Mouse (Mus musculus) gastrocnemius, postnatal 36 days (tissue): ENCODE results near the gene Ccnj. TPM values are rescaled to one million over a fixed set of nuclear protein-coding genes. Genes with fewer than 3 reads are reported as not detected.

Experiments
- DNase-seq, 2 experiments: peaks; one replicate each; pipeline ENCODE4 v3.0.0; 2022
- intact Hi-C: fragments of 180-260 bp; cut with DNase I; formaldehyde crosslinking; loops from one replicate; pipeline ENCODE4 v1.15.1; 2025
- long read RNA-seq, 2 experiments: library from polyadenylated mRNA; stranded (forward); transcript quantifications; one replicate each; pipeline ENCODE4 v2.0.0; 2021
- total RNA-seq, 2 experiments: library from RNA; stranded (reverse); gene quantifications; 2 replicates each; pipeline ENCODE4 v1.2.3; 2021

Gene Ccnj
- 1 to 10 TPM; 2.4 to 3.3 TPM for total RNA-seq
- long read RNA-seq, experiment 1, partial matches to known transcripts, result 0 of 1 reads
- long read RNA-seq, experiment 1, other reads (novel, unspliced or antisense), result 1 of 1 reads
- long read RNA-seq, experiment 2, partial matches to known transcripts, result 4 of 4 reads
- long read RNA-seq, experiment 2, other reads (novel, unspliced or antisense), result 0 of 4 reads

GRCm38 (mm10) chr19:40830703-40831415, at the start of gene Ccnj:
Ccnj (plus strand) TSS chr19:40831279.
- intact Hi-C loops, result no loop called here
- peak; percentile 86 to 92 for DNase-seq

DNA sequence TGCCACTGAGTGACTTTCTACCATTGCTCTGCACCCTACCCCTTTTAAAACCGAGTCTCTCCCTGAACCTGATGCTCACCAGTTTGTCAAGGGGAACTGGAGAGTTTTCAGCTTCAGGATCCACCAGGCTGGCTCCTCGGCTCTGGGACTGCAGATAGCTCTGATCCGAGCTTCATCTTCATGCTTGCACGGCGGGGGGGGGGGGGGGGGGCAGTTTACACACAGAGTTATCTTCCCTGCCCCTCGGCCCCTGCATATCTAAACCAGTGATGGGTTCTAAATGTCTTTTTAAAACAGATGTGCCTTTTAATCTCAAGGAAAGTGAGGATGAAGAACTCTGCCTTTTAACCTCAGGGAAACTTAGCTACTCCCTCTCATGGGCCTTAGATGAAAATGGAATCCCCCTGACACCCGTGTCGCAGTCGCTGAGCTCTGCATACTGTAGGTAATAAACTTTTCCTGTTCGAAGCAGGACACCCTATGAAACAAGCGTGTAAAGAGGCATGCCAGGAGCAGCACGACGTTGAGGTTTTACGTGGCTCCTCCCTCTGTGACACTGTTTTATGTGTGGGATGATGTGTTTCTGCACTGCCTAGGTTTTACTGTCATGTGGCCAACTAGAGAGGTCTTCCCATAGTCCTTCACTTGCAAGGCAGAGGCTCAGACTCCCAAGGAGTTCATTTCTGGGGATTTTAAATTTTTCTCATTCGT, 42.9 kb upstream of the Ccnj start:
- DNase-seq, result no peak
- intact Hi-C loops, result no loop called here

DNA sequence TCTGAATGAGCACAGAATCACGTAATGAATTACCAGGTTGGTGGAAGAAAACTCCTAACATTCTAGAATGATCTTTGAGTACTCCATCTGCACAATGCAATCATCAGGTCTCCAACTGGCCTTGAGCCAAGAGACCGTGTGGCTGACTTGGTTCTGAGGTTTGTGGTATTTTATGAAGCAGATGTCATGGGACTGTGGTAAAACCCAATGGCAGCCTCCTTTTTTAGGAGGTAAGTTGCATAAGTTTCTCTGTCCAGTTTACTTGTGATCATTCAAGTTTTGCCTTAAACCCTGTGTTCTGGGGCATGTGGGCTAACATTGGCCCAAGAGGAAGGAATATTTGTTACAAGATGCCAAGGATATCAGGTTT, 42.4 kb upstream of the Ccnj start:
- intact Hi-C loops, result no loop called here
- no peak for DNase-seq

DNA sequence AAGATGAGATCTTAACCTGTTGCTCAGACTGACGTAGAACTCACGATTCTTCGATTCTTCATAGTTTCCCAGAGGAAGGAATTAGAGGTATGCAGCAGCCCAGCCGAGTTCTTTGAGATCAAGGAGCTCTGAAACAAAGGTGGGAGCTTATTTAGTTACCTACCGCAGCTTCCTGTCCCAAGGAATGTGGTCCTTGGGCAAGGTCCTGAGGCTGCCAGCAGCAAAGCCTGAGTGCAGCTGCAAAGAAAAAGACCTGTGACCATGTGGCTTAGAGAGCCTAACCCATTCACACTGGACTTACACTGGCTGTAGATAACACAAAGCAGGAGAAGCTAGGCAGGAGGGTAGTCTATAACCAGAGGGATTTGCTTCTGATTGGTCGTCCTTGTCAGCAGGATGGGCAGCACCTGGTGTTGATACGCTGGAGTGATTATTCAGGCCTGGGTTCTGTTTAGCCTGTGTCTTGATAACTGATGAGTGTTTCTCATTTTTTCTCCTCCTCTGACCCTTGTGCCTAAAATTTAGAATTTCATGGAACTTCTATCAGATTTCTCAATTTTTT, 25.8 kb upstream of the Ccnj start:
- intact Hi-C loops, result no loop called here
- no peak for DNase-seq

DNA sequence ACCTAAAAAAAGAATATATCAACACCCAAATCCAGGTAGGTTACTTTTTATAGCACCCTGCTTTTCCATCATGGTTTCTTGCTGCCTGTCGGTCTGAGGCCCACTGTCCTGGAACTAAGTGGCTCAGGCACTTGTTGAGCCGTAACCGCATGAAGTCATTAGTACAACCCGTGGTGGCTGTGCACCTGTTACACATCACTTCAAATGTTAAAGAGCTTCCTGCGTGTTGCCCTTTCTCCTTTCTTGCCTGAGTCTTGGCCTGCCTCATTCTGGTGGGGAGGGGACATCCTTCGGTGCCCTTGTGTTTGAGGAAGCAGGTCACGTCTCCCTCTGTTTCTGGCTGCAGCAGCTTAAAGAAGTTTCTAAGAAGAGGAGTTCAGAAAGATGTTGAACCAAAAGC, 21.2 kb upstream of the Ccnj start:
- DNase-seq, result no peak
- intact Hi-C loops, result no loop called here

- no peak for DNase-seq
- intact Hi-C loops, result no loop called here
These were observed 19.2 kb upstream of the Ccnj start for GRCm38 (mm10) chr19:40811840-40812239.

GRCm38 (mm10) chr19:40812778-40813177, 18.3 kb upstream of the Ccnj start:
- intact Hi-C loops, result no loop called here

GRCm38 (mm10) chr19:40813385-40813784, 17.7 kb upstream of the Ccnj start:
- no peak for DNase-seq
- intact Hi-C loops, result no loop called here

More at GRCm38 (mm10) chr19:40812778-40813177, 18.3 kb upstream of the Ccnj start:
- no peak for DNase-seq

GRCm38 (mm10) chr19:40815645-40816183, 15.4 kb upstream of the Ccnj start:
- no peak for DNase-seq
- intact Hi-C loops, result no loop called here

GRCm38 (mm10) chr19:40817901-40818532, 13.1 kb upstream of the Ccnj start:
- no peak for DNase-seq
- intact Hi-C loops, result no loop called here

- DNase-seq, result no peak
- intact Hi-C loops, result no loop called here
These were observed 12.3 kb upstream of the Ccnj start for GRCm38 (mm10) chr19:40818764-40819163.

GRCm38 (mm10) chr19:40821306-40821825, 9.7 kb upstream of the Ccnj start:
- no peak for DNase-seq
- intact Hi-C loops, result no loop called here

DNA sequence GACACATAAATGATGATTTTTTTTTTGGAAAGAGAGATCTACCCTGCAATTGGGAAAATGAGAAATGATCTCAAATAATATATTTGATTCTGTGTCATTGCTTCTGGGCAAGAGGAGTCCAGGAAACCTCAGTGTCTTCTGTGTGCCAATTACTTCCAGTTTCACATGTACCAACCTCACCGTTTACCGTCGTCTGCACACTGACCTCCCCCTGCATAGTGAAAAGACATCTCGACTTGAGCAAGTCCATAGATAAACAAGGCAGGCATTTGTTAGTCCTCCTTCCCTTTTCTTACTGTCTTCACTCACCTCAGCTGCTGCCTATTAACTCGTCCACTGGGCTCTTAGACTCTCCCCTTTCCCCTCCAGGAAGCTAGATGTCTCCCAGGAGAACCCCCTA, 5.4 kb upstream of the Ccnj start:
- DNase-seq, result no peak
- intact Hi-C loops, result no loop called here

DNA sequence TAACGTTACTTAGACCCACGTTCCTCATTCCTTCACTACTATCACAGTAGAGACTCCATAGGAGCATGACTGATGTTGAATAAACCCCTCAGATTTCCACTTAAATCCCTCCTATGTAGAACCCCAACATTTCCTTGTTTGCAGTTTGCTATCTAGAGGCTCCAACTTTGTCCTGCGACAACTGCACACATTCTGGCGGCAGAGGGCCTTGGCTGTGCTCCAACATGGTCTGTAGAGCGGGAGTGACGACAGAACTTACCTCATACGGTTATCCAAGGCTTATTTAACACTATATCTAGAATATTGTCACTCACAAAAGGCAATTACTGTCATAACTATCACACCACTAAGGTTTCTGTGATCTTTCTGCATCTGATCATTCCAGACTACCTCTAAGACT, 4.3 kb upstream of the Ccnj start:
- DNase-seq, result no peak
- intact Hi-C loops, result no loop called here

DNA sequence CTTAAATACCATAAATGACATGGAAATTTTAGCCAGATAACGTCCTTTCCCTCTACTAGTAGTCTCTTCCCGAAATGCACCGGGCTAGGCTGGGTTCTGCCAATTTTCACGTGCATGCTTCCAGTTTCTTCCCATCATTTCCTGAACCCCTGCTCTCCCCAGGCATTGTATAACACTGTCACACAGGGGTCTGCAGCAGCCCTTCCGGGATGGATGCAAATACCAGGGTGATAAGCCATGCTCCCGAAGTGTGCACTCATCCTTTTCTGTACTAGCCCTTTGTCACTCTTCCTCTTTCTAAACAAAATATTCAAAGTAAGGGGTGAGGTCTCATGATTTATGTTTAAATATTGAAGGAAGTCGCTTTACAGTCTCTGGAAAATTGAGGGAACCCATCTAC, 881 bp upstream of the Ccnj start:
- intact Hi-C loops, result no loop called here
- DNase-seq, result no peak

DNA sequence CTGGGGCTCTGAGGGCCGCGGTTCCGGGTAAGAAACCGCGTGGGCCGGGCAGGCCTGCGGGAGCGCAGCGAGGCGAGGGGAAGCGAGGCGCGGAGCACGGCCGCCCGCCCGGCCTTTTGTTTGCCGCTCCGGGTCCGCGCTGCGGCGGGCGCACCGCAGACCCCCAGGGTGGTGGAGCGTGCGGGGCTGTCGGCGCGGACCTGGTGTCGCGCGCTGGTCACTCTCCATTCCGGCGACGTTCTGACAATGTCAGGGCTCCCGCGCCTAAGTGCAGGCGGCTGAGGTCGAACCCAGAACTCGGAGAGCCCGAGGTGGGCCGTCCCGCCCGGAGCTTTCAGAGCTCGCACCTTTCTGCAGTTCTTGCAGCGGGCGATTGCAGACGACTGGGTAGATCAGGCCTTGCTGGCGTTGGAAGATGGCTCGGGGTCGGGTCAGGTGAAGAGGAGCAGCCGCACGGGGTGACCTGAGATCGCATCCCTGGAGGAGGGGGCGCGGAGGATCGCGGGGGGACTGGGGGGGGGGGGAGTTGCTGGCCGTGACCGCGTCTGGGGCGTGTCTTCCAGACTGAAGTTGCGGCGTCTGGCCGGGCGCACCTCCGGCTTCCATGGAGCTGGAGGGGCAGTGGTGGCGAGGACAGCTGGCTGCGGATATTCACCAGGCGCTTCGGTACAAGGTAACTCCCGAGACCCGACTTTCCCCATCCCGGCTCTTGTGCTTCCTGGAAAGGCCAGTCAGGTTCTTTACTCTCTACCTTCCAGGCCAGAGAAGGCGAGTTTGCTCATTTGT, 530 bp downstream of the Ccnj start:
- intact Hi-C loops, result no loop called here
- DNase-seq, result no peak

GRCm38 (mm10) chr19:40832361-40832760, 1.3 kb downstream of the Ccnj start:
- intact Hi-C loops, result no loop called here
- DNase-seq, result no peak

GRCm38 (mm10) chr19:40834436-40834835, 3.4 kb downstream of the Ccnj start:
- intact Hi-C loops, result no loop called here
- DNase-seq, result no peak

DNA sequence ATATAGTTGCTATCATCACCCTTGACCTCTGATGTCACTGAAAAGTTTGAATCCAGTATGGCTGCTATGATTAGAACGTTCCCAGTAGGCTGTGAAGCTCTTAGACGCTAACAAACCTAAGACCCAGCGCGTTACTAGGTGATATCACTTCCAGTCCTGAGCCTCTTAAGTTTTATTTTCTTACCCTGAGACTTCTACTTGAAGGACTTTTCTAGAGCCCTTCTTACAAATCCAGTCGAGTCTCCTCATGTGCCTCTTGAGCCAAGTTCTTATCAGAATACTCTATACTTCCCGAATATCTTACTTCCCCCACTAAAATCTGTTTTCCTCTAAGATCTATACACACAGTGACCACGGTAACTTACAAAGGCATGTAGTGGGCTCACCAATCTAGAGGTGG, 7.1 kb downstream of the Ccnj start:
- no peak for DNase-seq
- intact Hi-C loops, result no loop called here

DNA sequence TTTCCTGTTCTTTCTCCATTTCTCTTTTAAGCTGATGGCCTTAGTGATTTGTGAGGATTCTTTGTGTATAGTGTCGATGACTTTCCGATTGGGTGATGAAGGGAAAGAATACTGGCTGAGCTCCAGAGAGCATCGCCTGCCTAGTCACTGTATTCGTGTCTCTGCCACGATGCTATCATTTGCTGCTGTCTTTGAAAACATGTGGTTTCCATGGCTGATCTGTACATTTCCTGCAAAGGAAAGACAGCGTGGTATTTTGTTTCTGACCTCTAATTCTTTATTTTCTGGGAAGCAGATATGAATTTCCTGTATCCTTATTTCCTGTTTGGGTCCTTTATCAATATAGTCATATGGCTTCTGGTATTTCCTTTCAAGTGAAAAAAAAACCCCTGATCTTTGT, 9.2 kb downstream of the Ccnj start:
- no peak for DNase-seq
- intact Hi-C loops, result no loop called here
